Mouse (Mus musculus): ENCODE results near the gene Ift80. TPM values are rescaled to one million over a fixed set of nuclear protein-coding genes. Genes with fewer than 3 reads are reported as not detected.

The Ift80 gene
- total and polyA plus RNA-seq, 2 experiments, result 0.98 to 4.1 TPM

GRCm38 (mm10) chr3:69006246-69006760 lies 1.9 kb upstream of the Ift80 start:
- Histone ChIP-seq H3K79me2 (ENCODE audit: control insufficient read depth, insufficient read depth, low read length) (no peaks in the 10 kb centered on the region; the same call in 1 of the 2 replicates), H3K9ac (ENCODE audit: low read depth, low read length) (peak overlapping the region; percentile 83), H3K4me1 (ENCODE audit: control insufficient read depth, insufficient read depth, low read length) (peaks cover 2% of the 10 kb centered on the region; the same call in 1 of the 2 replicates), H3K36me3 (ENCODE audit: control insufficient read depth, insufficient read depth, low read length) (0 out of 2 replicates have a peak, but pooled peaks cover 4% of the 10 kb centered on the region), H3K27me3 (ENCODE audit: control insufficient read depth, insufficient read depth, low read length) (no peaks in the 10 kb centered on the region), H3K4me3 (ENCODE audit: insufficient read depth, low read depth, low read length) (peak overlapping the region; percentile 90), H3K27ac (replicated peaks; ENCODE audit: insufficient read depth, low read depth, low read length) (peak overlapping the region; percentile 5; the same call in 1 of the 2 replicates)
- no peak for TF ChIP-seq POLR2A (IDR thresholded peaks at IDR 0.05; ENCODE audit: extremely low read depth, insufficient read depth, low read length)
- no peak for TF ChIP-seq CTCF (IDR thresholded peaks at IDR 0.05; ENCODE audit: low read depth, low read length)
- WGBS, result 11% methylated on average over 21 of the region's 21 CpGs
- DNase-seq (ENCODE audit: extremely low read depth, low read depth, low spot score), result no peak

GRCm38 (mm10) chr3:69005338-69006245 lies 1.2 kb upstream of the Ift80 start:
- under 1% methylated on average over 72 of the region's 72 CpGs for WGBS
- H3K36me3 ChIP-seq (ENCODE audit: control insufficient read depth, insufficient read depth, low read length), result 0 out of 2 replicates have a peak, but pooled peaks cover 4% of the 10 kb centered on the region
- DNase-seq (ENCODE audit: extremely low read depth, low read depth, low spot score), result peak; percentile 16
- H3K9ac ChIP-seq (ENCODE audit: low read depth, low read length), result peak overlapping the region; percentile 83
- H3K27ac ChIP-seq (replicated peaks; ENCODE audit: insufficient read depth, low read depth, low read length), result peak overlapping the region; percentile 65
- peaks cover 2% of the 10 kb centered on the region; the same call in 1 of the 2 replicates for H3K4me1 ChIP-seq (ENCODE audit: control insufficient read depth, insufficient read depth, low read length)
- peak overlapping the region; percentile 90 for H3K4me3 ChIP-seq (ENCODE audit: insufficient read depth, low read depth, low read length)
- TF ChIP-seq CTCF (IDR thresholded peaks at IDR 0.05; ENCODE audit: low read depth, low read length), result 0 out of 2 replicates have a peak, but pooled peaks have one; percentile 14
- no peak for TF ChIP-seq POLR2A (IDR thresholded peaks at IDR 0.05; ENCODE audit: extremely low read depth, insufficient read depth, low read length)
- H3K27me3 ChIP-seq (ENCODE audit: control insufficient read depth, insufficient read depth, low read length), result no peaks in the 10 kb centered on the region
- H3K79me2 ChIP-seq (ENCODE audit: control insufficient read depth, insufficient read depth, low read length), result no peaks in the 10 kb centered on the region; the same call in 1 of the 2 replicates

GRCm38 (mm10) chr3:69004055-69004436 lies 324 bp downstream of the Ift80 start:
- Histone ChIP-seq H3K27me3 (ENCODE audit: control insufficient read depth, insufficient read depth, low read length) (no peaks in the 10 kb centered on the region), H3K4me1 (ENCODE audit: control insufficient read depth, insufficient read depth, low read length) (peaks cover 2% of the 10 kb centered on the region; the same call in 1 of the 2 replicates), H3K27ac (replicated peaks; ENCODE audit: insufficient read depth, low read depth, low read length) (no peak overlapping the region; the same call in 1 of the 2 replicates), H3K4me3 (ENCODE audit: insufficient read depth, low read depth, low read length) (peak overlapping the region; percentile 76), H3K36me3 (ENCODE audit: control insufficient read depth, insufficient read depth, low read length) (no peaks in the 10 kb centered on the region), H3K9ac (ENCODE audit: low read depth, low read length) (peak overlapping the region; percentile 68), H3K79me2 (ENCODE audit: control insufficient read depth, insufficient read depth, low read length) (no peaks in the 10 kb centered on the region; the same call in 1 of the 2 replicates)
- TF ChIP-seq POLR2A (IDR thresholded peaks at IDR 0.05; ENCODE audit: extremely low read depth, insufficient read depth, low read length), result no peak
- no peak for TF ChIP-seq CTCF (IDR thresholded peaks at IDR 0.05; ENCODE audit: low read depth, low read length)
- 3% methylated on average over 7 of the region's 7 CpGs for WGBS
- DNase-seq (ENCODE audit: extremely low read depth, low read depth, low spot score), result no peak

GRCm38 (mm10) chr3:69002781-69003180 lies 1.6 kb downstream of the Ift80 start:
- DNase-seq (ENCODE audit: extremely low read depth, low read depth, low spot score), result no peak
- Histone ChIP-seq H3K9ac (ENCODE audit: low read depth, low read length) (no peak overlapping the region), H3K36me3 (ENCODE audit: control insufficient read depth, insufficient read depth, low read length) (no peaks in the 10 kb centered on the region), H3K27me3 (ENCODE audit: control insufficient read depth, insufficient read depth, low read length) (no peaks in the 10 kb centered on the region), H3K27ac (replicated peaks; ENCODE audit: insufficient read depth, low read depth, low read length) (no peak overlapping the region), H3K79me2 (ENCODE audit: control insufficient read depth, insufficient read depth, low read length) (peaks cover 2% of the 10 kb centered on the region; the same call in 1 of the 2 replicates), H3K4me3 (ENCODE audit: insufficient read depth, low read depth, low read length) (no peak overlapping the region), H3K4me1 (ENCODE audit: control insufficient read depth, insufficient read depth, low read length) (peaks cover 2% of the 10 kb centered on the region; the same call in 1 of the 2 replicates)
- no peak for TF ChIP-seq CTCF (IDR thresholded peaks at IDR 0.05; ENCODE audit: low read depth, low read length)
- TF ChIP-seq POLR2A (IDR thresholded peaks at IDR 0.05; ENCODE audit: extremely low read depth, insufficient read depth, low read length), result no peak
- 93% methylated on average over 4 of the region's 4 CpGs for WGBS

- Histone ChIP-seq H3K4me3 (ENCODE audit: insufficient read depth, low read depth, low read length) (no peak overlapping the region), H3K4me1 (ENCODE audit: control insufficient read depth, insufficient read depth, low read length) (no peaks in the 10 kb centered on the region), H3K79me2 (ENCODE audit: control insufficient read depth, insufficient read depth, low read length) (no peaks in the 10 kb centered on the region), H3K27me3 (ENCODE audit: control insufficient read depth, insufficient read depth, low read length) (no peaks in the 10 kb centered on the region), H3K27ac (replicated peaks; ENCODE audit: insufficient read depth, low read depth, low read length) (no peak overlapping the region), H3K36me3 (ENCODE audit: control insufficient read depth, insufficient read depth, low read length) (peaks cover 7% of the 10 kb centered on the region; the same call in 1 of the 2 replicates), H3K9ac (ENCODE audit: low read depth, low read length) (no peak overlapping the region)
- WGBS, result 90% methylated on average over 2 of the region's 2 CpGs
- no peak for TF ChIP-seq POLR2A (IDR thresholded peaks at IDR 0.05; ENCODE audit: extremely low read depth, insufficient read depth, low read length)
- TF ChIP-seq CTCF (IDR thresholded peaks at IDR 0.05; ENCODE audit: low read depth, low read length), result no peak
- no peak for DNase-seq (ENCODE audit: extremely low read depth, low read depth, low spot score)
These were observed 17.8 kb downstream of the Ift80 start for GRCm38 (mm10) chr3:68986550-68986949.

Data from liver, adult 2 months (tissue).